Mouse (Mus musculus): ENCODE data around the gene Mfap2. TPM values are rescaled to one million over a fixed set of nuclear protein-coding genes. Genes with fewer than 3 reads are reported as not detected.

Mfap2 gene
- polyA plus RNA-seq, 1 experiment from 2014 or later = 286 TPM

- Histone ChIP-seq H3K9ac (ENCODE audit: low read depth, low read length) (no peak overlapping the region), H3K27ac (ENCODE audit: low read depth, low read length) (no peak overlapping the region), H3K27me3 (ENCODE audit: control insufficient read depth, insufficient read depth, low read length) (no peaks in the 10 kb centered on the region), H3K4me1 (replicated peaks; ENCODE audit: control insufficient read depth, insufficient read depth, low read length) (no peaks in the 10 kb centered on the region; the same call in none of the 2 replicates), H3K4me3 (ENCODE audit: low read depth, low read length) (no peak overlapping the region), H3K9me3 (ENCODE audit: control insufficient read depth, low read length) (no peaks in the 10 kb centered on the region), H3K4me2 (replicated peaks; ENCODE audit: low read depth, low read length) (no peak overlapping the region), H3K36me3 (ENCODE audit: control insufficient read depth, insufficient read depth, low read length) (no peaks in the 10 kb centered on the region)
- no peak for DNase-seq (ENCODE audit: low spot score)
- WGBS = 92% methylated on average over 11 of the region's 11 CpGs
- no peak for ATAC-seq (ENCODE audit: low FRiP score)
Observed at GRCm38 (mm10) chr4:140967386-140968159, 42.6 kb upstream of the Mfap2 start.

GRCm38 (mm10) chr4:140971691-140972090 lies 38.5 kb upstream of the Mfap2 start:
- Histone ChIP-seq H3K4me2 (replicated peaks; ENCODE audit: low read depth, low read length) (no peak overlapping the region), H3K27ac (ENCODE audit: low read depth, low read length) (no peak overlapping the region), H3K36me3 (ENCODE audit: control insufficient read depth, insufficient read depth, low read length) (peaks cover 14% of the 10 kb centered on the region), H3K9me3 (ENCODE audit: control insufficient read depth, low read length) (no peaks in the 10 kb centered on the region), H3K27me3 (ENCODE audit: control insufficient read depth, insufficient read depth, low read length) (no peaks in the 10 kb centered on the region), H3K4me3 (ENCODE audit: low read depth, low read length) (no peak overlapping the region), H3K4me1 (replicated peaks; ENCODE audit: control insufficient read depth, insufficient read depth, low read length) (no peaks in the 10 kb centered on the region), H3K9ac (ENCODE audit: low read depth, low read length) (no peak overlapping the region)
- DNase-seq (ENCODE audit: low spot score) (no peak), ATAC-seq (ENCODE audit: low FRiP score) (no peak)
- WGBS = 88% methylated on average over 13 of the region's 13 CpGs

GRCm38 (mm10) chr4:140974408-140974807 lies 35.8 kb upstream of the Mfap2 start:
- Histone ChIP-seq H3K36me3 (ENCODE audit: control insufficient read depth, insufficient read depth, low read length) (peaks cover 18% of the 10 kb centered on the region), H3K4me2 (replicated peaks; ENCODE audit: low read depth, low read length) (no peak overlapping the region), H3K27me3 (ENCODE audit: control insufficient read depth, insufficient read depth, low read length) (no peaks in the 10 kb centered on the region), H3K27ac (ENCODE audit: low read depth, low read length) (no peak overlapping the region), H3K9ac (ENCODE audit: low read depth, low read length) (no peak overlapping the region), H3K4me3 (ENCODE audit: low read depth, low read length) (no peak overlapping the region), H3K4me1 (replicated peaks; ENCODE audit: control insufficient read depth, insufficient read depth, low read length) (no peaks in the 10 kb centered on the region), H3K9me3 (ENCODE audit: control insufficient read depth, low read length) (no peaks in the 10 kb centered on the region)
- ATAC-seq (ENCODE audit: low FRiP score) (no peak), DNase-seq (ENCODE audit: low spot score) (no peak)
- WGBS = 92% methylated on average over 6 of the region's 6 CpGs

DNA sequence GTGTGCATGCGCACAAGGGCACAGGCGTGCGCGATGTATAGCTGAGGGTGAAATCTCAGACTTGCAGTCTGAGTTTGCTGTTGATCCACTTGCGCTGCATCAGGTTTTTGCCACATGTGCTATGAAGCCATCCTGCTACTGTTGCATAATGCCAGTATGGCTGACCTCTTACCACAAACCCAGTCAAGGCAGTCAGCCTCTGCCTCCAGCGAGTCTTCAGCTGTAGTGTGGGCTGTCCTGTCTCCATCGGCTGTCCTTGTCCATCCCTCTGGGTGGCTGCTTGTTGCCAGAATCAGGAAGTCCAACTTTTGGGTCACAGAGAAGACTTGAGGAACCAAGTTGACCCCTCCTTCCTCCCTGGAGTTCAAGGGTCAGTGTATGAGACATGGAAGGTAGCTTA lies 34.9 kb upstream of the Mfap2 start:
- no peak for DNase-seq (ENCODE audit: low spot score)
- Histone ChIP-seq H3K9me3 (ENCODE audit: control insufficient read depth, low read length) (no peaks in the 10 kb centered on the region), H3K4me3 (ENCODE audit: low read depth, low read length) (no peak overlapping the region), H3K27me3 (ENCODE audit: control insufficient read depth, insufficient read depth, low read length) (no peaks in the 10 kb centered on the region), H3K36me3 (ENCODE audit: control insufficient read depth, insufficient read depth, low read length) (peaks cover 19% of the 10 kb centered on the region), H3K4me2 (replicated peaks; ENCODE audit: low read depth, low read length) (no peak overlapping the region), H3K9ac (ENCODE audit: low read depth, low read length) (no peak overlapping the region), H3K4me1 (replicated peaks; ENCODE audit: control insufficient read depth, insufficient read depth, low read length) (no peaks in the 10 kb centered on the region), H3K27ac (ENCODE audit: low read depth, low read length) (no peak overlapping the region)
- ATAC-seq (ENCODE audit: low FRiP score) = no peak
- WGBS = 91% methylated on average over 7 of the region's 7 CpGs

GRCm38 (mm10) chr4:140977278-140977677 lies 32.9 kb upstream of the Mfap2 start:
- H3K4me2 ChIP-seq (replicated peaks; ENCODE audit: low read depth, low read length) = no peak overlapping the region
- no peak overlapping the region for H3K9ac ChIP-seq (ENCODE audit: low read depth, low read length)

DNA sequence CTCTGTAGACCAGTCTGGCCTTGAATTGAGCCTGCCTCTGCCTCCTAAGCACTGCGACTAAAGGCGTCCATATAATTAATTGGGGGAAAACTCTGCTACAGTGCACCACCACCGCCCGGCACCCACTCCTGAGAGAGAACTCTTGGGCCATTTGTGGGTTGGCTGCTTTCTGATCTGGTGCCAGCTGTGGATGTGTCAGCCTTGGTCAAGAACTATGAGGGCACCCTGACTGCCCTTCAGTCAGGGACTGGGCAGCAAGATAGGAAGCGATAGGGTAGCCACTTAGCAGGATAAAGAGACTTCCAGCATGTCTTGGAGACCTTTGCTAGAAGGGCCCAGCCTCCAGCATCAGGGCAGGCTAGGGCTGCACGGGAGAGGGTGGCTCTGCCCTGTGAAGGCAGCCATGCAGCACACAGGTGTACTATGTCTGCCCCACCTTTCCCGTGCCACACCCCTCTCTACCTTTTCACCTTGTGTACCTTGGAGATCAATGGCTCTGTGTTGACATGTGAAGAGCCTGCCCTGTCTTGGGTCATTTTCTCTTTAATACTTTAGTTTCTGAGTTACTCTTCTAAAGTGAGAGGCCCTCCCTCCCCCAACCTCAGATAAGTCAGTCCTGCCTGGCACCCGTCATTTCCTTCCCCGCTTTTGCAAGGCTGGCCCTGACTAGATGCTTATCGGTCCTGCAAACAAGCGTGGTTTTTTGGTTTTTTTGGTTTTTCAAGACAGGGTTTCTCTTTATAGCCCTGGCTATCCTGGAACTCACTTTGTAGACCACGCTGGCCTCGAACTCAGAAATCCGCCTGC lies 32.1 kb upstream of the Mfap2 start:
- Histone ChIP-seq H3K9me3 (ENCODE audit: control insufficient read depth, low read length) (no peaks in the 10 kb centered on the region), H3K27ac (ENCODE audit: low read depth, low read length) (no peak overlapping the region), H3K4me3 (ENCODE audit: low read depth, low read length) (no peak overlapping the region), H3K4me2 (replicated peaks; ENCODE audit: low read depth, low read length) (no peak overlapping the region), H3K36me3 (ENCODE audit: control insufficient read depth, insufficient read depth, low read length) (peaks cover 15% of the 10 kb centered on the region), H3K9ac (ENCODE audit: low read depth, low read length) (no peak overlapping the region), H3K27me3 (ENCODE audit: control insufficient read depth, insufficient read depth, low read length) (no peaks in the 10 kb centered on the region), H3K4me1 (replicated peaks; ENCODE audit: control insufficient read depth, insufficient read depth, low read length) (no peaks in the 10 kb centered on the region)
- no peak for ATAC-seq (ENCODE audit: low FRiP score)
- WGBS = 96% methylated on average over 14 of the region's 14 CpGs
- no peak for DNase-seq (ENCODE audit: low spot score)

More at GRCm38 (mm10) chr4:140977278-140977677, 32.9 kb upstream of the Mfap2 start:
- WGBS = 91% methylated on average over 10 of the region's 10 CpGs
- H3K27ac ChIP-seq (ENCODE audit: low read depth, low read length) = no peak overlapping the region
- H3K27me3 ChIP-seq (ENCODE audit: control insufficient read depth, insufficient read depth, low read length) = no peaks in the 10 kb centered on the region
- peaks cover 19% of the 10 kb centered on the region for H3K36me3 ChIP-seq (ENCODE audit: control insufficient read depth, insufficient read depth, low read length)
- DNase-seq (ENCODE audit: low spot score) = no peak
- H3K4me3 ChIP-seq (ENCODE audit: low read depth, low read length) = no peak overlapping the region
- no peak for ATAC-seq (ENCODE audit: low FRiP score)
- H3K9me3 ChIP-seq (ENCODE audit: control insufficient read depth, low read length) = no peaks in the 10 kb centered on the region
- H3K4me1 ChIP-seq (replicated peaks; ENCODE audit: control insufficient read depth, insufficient read depth, low read length) = no peaks in the 10 kb centered on the region

GRCm38 (mm10) chr4:140981605-140982004 lies 28.6 kb upstream of the Mfap2 start:
- no peak for ATAC-seq (ENCODE audit: low FRiP score)
- WGBS = 79% methylated on average over 2 of the region's 2 CpGs

DNA sequence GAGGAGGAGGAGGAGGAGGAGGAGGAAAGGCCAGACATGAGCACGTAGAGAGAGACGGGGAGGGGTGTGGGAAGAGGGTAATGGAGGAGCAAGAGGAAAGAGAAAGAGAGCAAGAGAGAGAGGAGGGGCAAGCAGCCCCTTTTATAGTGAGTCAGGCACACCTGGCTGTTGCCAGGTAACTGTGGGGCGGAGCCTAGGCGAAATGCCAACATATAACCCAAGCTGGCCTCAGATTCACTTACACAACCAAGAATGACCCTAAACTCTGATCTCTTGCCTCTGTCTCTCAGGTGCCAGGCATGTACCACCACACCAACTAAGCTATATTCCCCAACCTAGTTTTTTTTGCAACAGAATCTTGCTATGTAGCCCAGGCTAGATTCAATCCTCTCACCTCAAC lies 27.4 kb upstream of the Mfap2 start:
- WGBS = 63% methylated on average over 4 of the region's 4 CpGs
- no peak overlapping the region for H3K27ac ChIP-seq (ENCODE audit: low read depth, low read length)
- H3K4me1 ChIP-seq (replicated peaks; ENCODE audit: control insufficient read depth, insufficient read depth, low read length) = no peaks in the 10 kb centered on the region
- no peak overlapping the region for H3K9ac ChIP-seq (ENCODE audit: low read depth, low read length)
- no peak overlapping the region for H3K4me3 ChIP-seq (ENCODE audit: low read depth, low read length)
- H3K36me3 ChIP-seq (ENCODE audit: control insufficient read depth, insufficient read depth, low read length) = peaks cover 5% of the 10 kb centered on the region; the same call in 1 of the 2 replicates
- no peaks in the 10 kb centered on the region for H3K27me3 ChIP-seq (ENCODE audit: control insufficient read depth, insufficient read depth, low read length)
- H3K9me3 ChIP-seq (ENCODE audit: control insufficient read depth, low read length) = no peaks in the 10 kb centered on the region
- ATAC-seq (ENCODE audit: low FRiP score) = no peak
- H3K4me2 ChIP-seq (replicated peaks; ENCODE audit: low read depth, low read length) = no peak overlapping the region
- no peak for DNase-seq (ENCODE audit: low spot score)

More at GRCm38 (mm10) chr4:140981605-140982004, 28.6 kb upstream of the Mfap2 start:
- H3K9ac ChIP-seq (ENCODE audit: low read depth, low read length) = no peak overlapping the region
- no peak overlapping the region for H3K4me3 ChIP-seq (ENCODE audit: low read depth, low read length)
- no peak overlapping the region for H3K4me2 ChIP-seq (replicated peaks; ENCODE audit: low read depth, low read length)
- H3K27ac ChIP-seq (ENCODE audit: low read depth, low read length) = no peak overlapping the region
- DNase-seq (ENCODE audit: low spot score) = no peak
- H3K9me3 ChIP-seq (ENCODE audit: control insufficient read depth, low read length) = no peaks in the 10 kb centered on the region
- no peaks in the 10 kb centered on the region for H3K27me3 ChIP-seq (ENCODE audit: control insufficient read depth, insufficient read depth, low read length)
- H3K4me1 ChIP-seq (replicated peaks; ENCODE audit: control insufficient read depth, insufficient read depth, low read length) = no peaks in the 10 kb centered on the region
- peaks cover 5% of the 10 kb centered on the region; the same call in 1 of the 2 replicates for H3K36me3 ChIP-seq (ENCODE audit: control insufficient read depth, insufficient read depth, low read length)
